Mouse (Mus musculus) megakaryocyte, embryonic 14.5 days (primary cell): Measurements from ENCODE around the gene Ddx6.

ENCODE experiments used
- FLI1 ChIP-seq: IDR thresholded peaks from 2 replicates; pipeline ENCODE4 v1.6.1; 2012; ENCODE audit warnings: low read length, inconsistent platforms, mixed read lengths
- GATA1 ChIP-seq: IDR thresholded peaks from 3 replicates; pipeline ENCODE4 v1.6.1; 2012; ENCODE audit warnings: mixed read lengths, low read length, inconsistent platforms, borderline replicate concordance

DNA sequence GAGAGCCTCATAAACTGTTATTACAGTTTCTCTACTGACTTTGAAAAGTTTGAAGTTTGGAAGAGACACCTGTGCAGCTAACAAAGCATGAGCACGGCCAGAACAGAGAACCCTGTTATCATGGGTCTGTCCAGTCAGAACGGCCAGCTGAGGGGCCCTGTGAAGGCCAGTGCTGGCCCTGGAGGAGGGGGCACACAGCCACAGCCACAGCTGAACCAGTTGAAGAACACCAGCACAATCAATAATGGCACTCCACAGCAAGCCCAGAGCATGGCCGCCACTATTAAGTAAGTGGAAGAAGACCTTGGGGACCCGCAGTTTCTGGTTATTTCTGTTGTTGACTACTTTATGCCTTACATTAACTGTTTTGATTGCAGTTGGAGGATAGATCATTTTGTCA is 2.6 kb downstream of the Ddx6 start:
- TF ChIP-seq GATA1 (no peak), FLI1 (no peak)
